Mouse (Mus musculus): ENCODE measurements around the gene Clptm1.
A peak's percentile ranks its signal among the peaks of the same experiment; 100 is the strongest.
"Not testable (repeated sequence)": the region's sequence is repeated elsewhere in the genome, so short reads cannot be mapped to it uniquely, and the experiment has no call there.

The Clptm1 gene

GRCm38 (mm10) chr7:19604606-19605214 lies 60.1 kb downstream of the Clptm1 start:
- not testable (repeated sequence) for DNase-seq

- DNase-seq: peak; percentile 95
Observed at GRCm38 (mm10) chr7:19603849-19604605, 60.8 kb downstream of the Clptm1 start, which contains the start of gene Clasrp. Clasrp (minus strand) TSS chr7:19604486.

- DNase-seq: no peak
Observed at GRCm38 (mm10) chr7:19603055-19603454, 61.8 kb downstream of the Clptm1 start.

- DNase-seq: no peak
Observed at GRCm38 (mm10) chr7:19600562-19600961, 64.3 kb downstream of the Clptm1 start.

- DNase-seq: no peak
Observed at GRCm38 (mm10) chr7:19593061-19593730, 71.6 kb downstream of the Clptm1 start.

GRCm38 (mm10) chr7:19589917-19590316 lies 74.9 kb downstream of the Clptm1 start:
- peak; percentile 86 for DNase-seq

- DNase-seq: no peak
Observed at GRCm38 (mm10) chr7:19589207-19589606, 75.6 kb downstream of the Clptm1 start.

GRCm38 (mm10) chr7:19586269-19586668 lies 78.6 kb downstream of the Clptm1 start:
- DNase-seq: no peak
